Mouse (Mus musculus) spleen, adult 2 months (tissue): ENCODE data around the gene Fam155a. TPM values are rescaled to one million over a fixed set of nuclear protein-coding genes. Genes with fewer than 3 reads are reported as not detected.

Experiments
- DNase-seq, 2 experiments: peaks; one replicate each; pipeline versions ENCODE4 v3.0.0 to v3.0.0-alpha.2; 2012 to 2021; ENCODE audit warnings: low spot score in 2 of 2, low read depth in 1 of 2
- H3K27ac ChIP-seq: fragments of 200-500 bp; 2 replicates; pipeline ENCODE4 v1.5.1; 2012; ENCODE audit warnings: low read length, inconsistent platforms; ENCODE audit not compliant: insufficient read depth
- H3K27me3 ChIP-seq: fragments of 200-500 bp; 2 replicates; pipeline ENCODE4 v1.6.1; 2012; ENCODE audit warnings: mild to moderate bottlenecking, moderate library complexity, low read length, inconsistent platforms; ENCODE audit not compliant: control insufficient read depth, insufficient read depth
- H3K36me3 ChIP-seq: fragments of 200-500 bp; 2 replicates; pipeline ENCODE4 v1.6.1; 2012; ENCODE audit warnings: mild to moderate bottlenecking, low read length, inconsistent platforms; ENCODE audit not compliant: control insufficient read depth, insufficient read depth
- H3K4me1 ChIP-seq: fragments of 200-500 bp; 2 replicates; pipeline ENCODE4 v1.6.1; 2011; ENCODE audit warnings: inconsistent platforms; ENCODE audit not compliant: control insufficient read depth, insufficient read depth, insufficient read length
- H3K4me3 ChIP-seq: fragments of 200-500 bp; 2 replicates; pipeline ENCODE4 v1.5.1; 2011; ENCODE audit warnings: mild to moderate bottlenecking, inconsistent platforms; ENCODE audit not compliant: insufficient read depth, insufficient read length; ENCODE audit errors: extremely low read depth
- CTCF ChIP-seq: fragments of 200-500 bp; IDR thresholded peaks from 2 replicates; pipeline ENCODE4 v1.5.1; 2011; ENCODE audit warnings: mild to moderate bottlenecking, inconsistent platforms; ENCODE audit not compliant: insufficient read depth, insufficient read length, insufficient replicate concordance; ENCODE audit errors: extremely low read depth
- POLR2A ChIP-seq: fragments of 200-500 bp; IDR thresholded peaks from 2 replicates; pipeline ENCODE4 v1.6.1; 2011; ENCODE audit warnings: low read depth, low read length, inconsistent platforms
- WGBS: fragments of 180-500 bp; shearing (Covaris S2); methylation state at CpG from one replicate; pipeline ENCODE4 v1.1.7; 2018; 5-methylcytosine and 5-hydroxymethylcytosine counted together
- polyA plus RNA-seq: library from polyadenylated mRNA; depleted of rRNA; stranded (reverse); fragments of >200 nt; gene quantifications from 2 replicates; pipeline ENCODE4 v1.2.3, GENCODE M21; 2012

The Fam155a gene
- polyA plus RNA-seq, 1 experiment, result not detected

DNA sequence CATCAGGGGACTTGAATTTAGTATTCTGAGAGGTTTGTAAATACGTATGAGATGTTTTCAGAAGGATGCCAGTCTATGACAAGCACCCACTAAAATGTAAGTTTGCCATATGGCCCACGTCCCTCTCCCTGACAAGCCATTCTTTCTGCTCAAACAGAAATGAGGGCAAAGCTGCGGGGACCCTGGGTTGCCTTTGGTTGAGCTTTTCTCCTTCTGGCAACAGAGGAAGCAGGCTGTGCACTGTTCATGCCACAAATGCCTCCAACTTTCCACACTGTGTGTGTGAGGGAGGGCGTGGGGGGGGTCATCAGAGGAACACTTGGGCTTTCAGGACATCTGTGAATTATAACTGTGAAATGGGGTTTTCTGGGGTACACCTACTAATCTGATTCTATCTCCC lies 426.8 kb downstream of the Fam155a start:
- Histone ChIP-seq H3K4me3 (no peak overlapping the region), H3K36me3 (no peaks in the 10 kb centered on the region), H3K27me3 (no peaks in the 10 kb centered on the region), H3K4me1 (no peaks in the 10 kb centered on the region), H3K27ac (no peak overlapping the region)
- DNase-seq, result no peak
- no peak for TF ChIP-seq POLR2A
- TF ChIP-seq CTCF, result no peak
- WGBS, result 76% methylated on average over 4 of the region's 4 CpGs

DNA sequence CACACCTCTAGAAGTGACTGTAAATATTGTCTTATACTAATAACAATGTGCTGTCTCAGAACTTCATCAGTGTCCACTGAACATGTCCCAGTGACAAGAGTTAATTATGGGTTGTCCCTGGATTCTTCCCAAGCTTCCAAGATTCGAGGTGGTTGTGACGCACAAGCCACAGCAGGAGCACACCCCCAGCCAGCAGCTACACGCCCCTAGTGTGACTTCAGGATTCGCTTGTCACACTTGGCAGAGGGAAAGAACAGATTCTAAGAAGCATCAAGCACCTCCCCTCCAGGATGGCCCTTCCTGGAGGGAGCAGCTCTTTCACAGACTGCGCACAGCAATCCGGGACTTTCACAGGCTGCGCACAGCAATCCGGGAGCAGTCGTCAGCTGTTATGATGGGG lies 428.0 kb downstream of the Fam155a start:
- TF ChIP-seq POLR2A (no peak), CTCF (no peak)
- 87% methylated on average over 9 of the region's 9 CpGs for WGBS
- no peak overlapping the region for H3K4me3 ChIP-seq
- no peak overlapping the region for H3K27ac ChIP-seq
- no peaks in the 10 kb centered on the region for H3K27me3 ChIP-seq
- no peak for DNase-seq
- no peaks in the 10 kb centered on the region for H3K4me1 ChIP-seq
- H3K36me3 ChIP-seq, result no peaks in the 10 kb centered on the region

DNA sequence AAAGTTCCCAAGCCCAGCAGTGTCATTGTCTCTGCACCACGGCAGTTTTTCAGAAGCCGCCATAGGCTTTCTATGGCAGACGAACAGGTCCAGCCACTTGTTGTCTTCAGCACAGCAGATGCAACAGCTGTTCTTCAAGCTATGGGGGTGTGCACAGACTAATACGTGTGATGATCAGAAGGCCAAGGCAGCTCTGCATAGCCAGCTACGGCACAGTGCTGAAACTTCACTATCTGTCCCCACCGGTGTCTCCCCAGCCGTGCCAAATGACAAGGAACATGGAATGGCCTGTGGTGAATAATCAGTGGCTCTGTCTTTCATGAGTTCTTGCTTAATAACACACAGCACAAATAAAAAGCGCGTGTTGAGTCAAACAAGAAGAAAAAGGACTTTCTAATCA lies 428.4 kb downstream of the Fam155a start:
- TF ChIP-seq CTCF (no peak), POLR2A (no peak)
- H3K36me3 ChIP-seq, result no peaks in the 10 kb centered on the region
- no peak for DNase-seq
- no peak overlapping the region for H3K4me3 ChIP-seq
- H3K27ac ChIP-seq, result no peak overlapping the region
- 94% methylated on average over 9 of the region's 9 CpGs for WGBS
- H3K4me1 ChIP-seq, result no peaks in the 10 kb centered on the region
- no peaks in the 10 kb centered on the region for H3K27me3 ChIP-seq

DNA sequence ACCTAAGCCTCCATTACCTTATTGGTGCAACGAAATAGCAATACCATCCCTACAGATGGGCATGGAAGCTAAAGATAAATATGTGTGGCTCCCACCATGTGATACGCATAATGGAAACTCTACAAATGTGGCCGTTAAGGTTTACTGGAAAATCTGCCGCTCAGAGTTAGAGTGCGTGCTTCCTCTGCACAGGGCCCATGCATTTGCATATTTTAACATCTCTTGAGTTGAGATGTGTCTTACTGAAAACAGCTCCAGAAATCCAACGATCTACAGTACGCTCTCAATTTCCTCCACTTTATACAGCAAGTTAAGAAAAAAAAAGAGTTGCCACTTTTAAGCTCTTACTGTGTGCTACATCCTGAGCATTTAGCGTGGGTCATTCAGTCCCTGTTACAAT lies 433.1 kb downstream of the Fam155a start:
- TF ChIP-seq POLR2A (no peak), CTCF (no peak)
- H3K27ac ChIP-seq, result no peak overlapping the region
- DNase-seq, result no peak
- 86% methylated on average over 8 of the region's 8 CpGs for WGBS
- no peaks in the 10 kb centered on the region for H3K36me3 ChIP-seq
- H3K27me3 ChIP-seq, result no peaks in the 10 kb centered on the region
- H3K4me1 ChIP-seq, result no peaks in the 10 kb centered on the region
- H3K4me3 ChIP-seq, result no peak overlapping the region

DNA sequence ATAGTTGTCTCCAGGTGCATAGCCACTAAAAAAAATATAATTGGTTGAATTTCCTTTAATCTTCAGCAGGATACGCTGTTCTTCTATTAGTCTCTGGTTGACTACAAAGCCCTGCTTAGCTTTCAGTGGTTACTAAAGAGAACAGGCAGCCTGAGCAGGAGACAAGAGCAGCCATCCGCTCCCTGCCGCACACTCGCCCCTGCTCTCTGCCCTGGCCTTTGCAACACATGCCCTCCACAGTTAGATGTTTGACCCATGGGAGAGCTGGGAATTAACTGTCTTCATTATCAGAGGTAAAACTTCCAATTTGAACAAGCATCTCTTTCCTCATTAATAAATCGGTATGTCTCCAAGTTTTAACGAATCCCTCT lies 435.0 kb downstream of the Fam155a start:
- Histone ChIP-seq H3K36me3 (no peaks in the 10 kb centered on the region), H3K4me1 (no peaks in the 10 kb centered on the region), H3K27me3 (no peaks in the 10 kb centered on the region), H3K27ac (no peak overlapping the region), H3K4me3 (no peak overlapping the region)
- WGBS, result 87% methylated on average over 6 of the region's 6 CpGs
- TF ChIP-seq POLR2A, result no peak
- no peak for TF ChIP-seq CTCF
- DNase-seq, result no peak

DNA sequence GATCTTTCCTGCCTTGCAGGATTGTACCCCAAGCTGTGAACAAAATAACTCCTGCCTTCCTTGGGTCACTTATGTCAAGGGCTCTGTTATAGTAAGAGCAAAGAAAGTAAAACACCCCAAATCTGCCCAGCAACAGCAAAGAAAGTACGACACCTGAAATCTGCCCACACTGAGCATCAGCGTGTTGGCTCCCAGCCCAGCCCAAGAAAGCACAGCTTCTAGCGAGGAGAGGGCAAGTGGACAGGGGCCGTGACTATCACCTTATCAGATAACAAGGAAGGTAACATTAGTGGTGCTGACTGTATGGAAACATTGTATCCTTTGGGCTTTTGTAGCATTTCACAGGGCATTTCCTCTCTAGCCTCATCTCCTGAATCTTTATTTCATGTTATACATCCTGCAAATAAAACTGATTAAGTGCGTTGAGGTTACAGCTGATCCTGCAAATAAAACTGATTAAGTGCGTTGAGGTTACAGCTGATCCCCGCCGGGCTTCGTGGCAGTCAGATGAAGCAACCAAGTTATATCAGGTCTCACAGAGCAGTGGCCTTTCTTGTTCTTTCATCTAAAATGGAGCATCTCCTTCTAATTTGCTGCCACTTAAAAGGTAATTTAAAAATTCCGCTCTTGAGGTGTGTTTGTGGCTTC lies 435.6 kb downstream of the Fam155a start:
- TF ChIP-seq CTCF (no peak), POLR2A (no peak)
- no peak overlapping the region for H3K27ac ChIP-seq

DNA sequence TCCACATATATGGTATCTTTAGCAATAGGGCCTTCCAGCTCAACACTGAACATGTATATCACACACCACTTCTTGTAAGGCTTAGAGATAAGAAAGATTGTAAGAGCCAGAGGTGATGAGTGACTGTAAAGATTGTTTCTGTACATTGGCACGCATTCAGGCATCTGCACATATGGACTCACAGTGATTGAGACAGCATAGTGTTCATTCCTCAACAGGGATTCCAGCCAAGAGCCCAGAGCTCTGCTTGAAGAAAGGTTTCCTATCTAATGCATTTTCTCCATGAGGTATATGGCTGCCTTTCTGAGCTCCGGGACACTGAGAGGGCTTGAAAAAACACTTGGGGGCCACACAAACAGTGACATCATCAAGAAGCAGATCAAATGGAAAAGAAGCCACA lies 438.2 kb downstream of the Fam155a start:
- WGBS, result 88% methylated on average over 2 of the region's 2 CpGs
- no peak for DNase-seq
- Histone ChIP-seq H3K27ac (no peak overlapping the region), H3K4me1 (no peaks in the 10 kb centered on the region), H3K27me3 (no peaks in the 10 kb centered on the region), H3K4me3 (no peak overlapping the region), H3K36me3 (no peaks in the 10 kb centered on the region)
- no peak for TF ChIP-seq CTCF
- no peak for TF ChIP-seq POLR2A

More for the DNA sequence above, 435.6 kb downstream of the Fam155a start:
- DNase-seq, result no peak
- Histone ChIP-seq H3K4me3 (no peak overlapping the region), H3K36me3 (no peaks in the 10 kb centered on the region), H3K4me1 (no peaks in the 10 kb centered on the region), H3K27me3 (no peaks in the 10 kb centered on the region)
- WGBS, result 88% methylated on average over 10 of the region's 10 CpGs
